Mouse (Mus musculus) right cerebral cortex, postnatal 25 days (tissue): ENCODE data around the gene Hipk2.

Experiments
- DNase-seq: peaks from one replicate; pipeline ENCODE4 v3.0.0; 2022

Hipk2 gene

DNA sequence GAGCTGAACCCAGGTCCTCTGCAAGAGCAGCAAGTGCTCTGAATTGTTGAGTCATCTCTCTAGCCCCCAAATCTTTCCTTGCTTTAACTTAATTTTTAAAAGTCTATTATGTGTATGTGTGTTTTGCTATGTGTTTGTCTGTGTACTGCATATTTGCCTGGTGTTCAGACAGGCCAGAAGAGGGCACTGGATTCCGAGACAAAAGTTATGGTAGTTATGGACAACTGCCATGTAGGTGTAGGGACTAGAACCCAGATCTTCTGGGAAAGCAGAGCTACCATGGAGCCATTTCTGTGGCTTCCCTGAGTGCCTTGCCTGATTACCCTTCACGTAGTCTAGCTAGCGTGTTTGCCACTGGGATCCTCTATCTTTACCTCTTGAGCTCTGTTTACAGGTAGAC is 134.9 kb downstream of the Hipk2 start:
- DNase-seq, result no peak

DNA sequence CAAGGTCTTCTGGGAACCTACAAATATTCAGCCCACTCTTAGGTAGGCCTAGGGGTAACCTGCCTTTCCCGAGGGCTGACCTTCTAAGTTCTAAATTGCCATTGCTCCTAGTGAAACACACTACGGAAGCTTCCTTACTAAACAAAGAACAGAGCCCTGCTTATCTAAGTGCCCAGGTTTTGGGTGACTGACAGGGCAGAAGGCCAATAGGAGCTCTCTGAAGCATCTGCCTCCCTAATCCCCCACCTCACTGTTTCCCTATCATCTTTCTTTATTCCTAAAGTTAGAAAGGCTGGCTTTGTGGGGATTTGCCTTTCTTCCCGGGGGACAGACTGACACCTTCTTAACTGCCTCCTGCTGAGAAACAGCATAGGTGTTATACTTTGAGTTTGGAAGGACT is 136.7 kb downstream of the Hipk2 start:
- no peak for DNase-seq

DNA sequence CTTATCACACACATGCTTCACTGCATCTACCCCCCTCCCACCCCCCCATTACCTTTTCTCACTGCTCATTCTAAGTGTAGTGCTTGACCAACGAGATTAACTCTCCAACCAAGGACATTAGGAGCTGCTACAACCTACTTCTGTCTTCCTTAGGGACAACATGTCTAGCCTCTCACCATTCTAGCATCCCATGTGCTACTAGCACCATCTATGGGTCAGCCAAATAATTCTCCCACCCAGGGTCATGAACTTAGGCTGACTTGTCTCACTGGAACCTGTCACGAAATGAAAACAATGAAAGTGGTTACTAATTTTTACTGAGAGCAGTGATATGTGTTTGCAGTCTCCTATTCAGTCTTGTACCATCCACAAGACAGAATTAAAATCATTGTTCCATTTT is 138.2 kb downstream of the Hipk2 start:
- no peak for DNase-seq

DNA sequence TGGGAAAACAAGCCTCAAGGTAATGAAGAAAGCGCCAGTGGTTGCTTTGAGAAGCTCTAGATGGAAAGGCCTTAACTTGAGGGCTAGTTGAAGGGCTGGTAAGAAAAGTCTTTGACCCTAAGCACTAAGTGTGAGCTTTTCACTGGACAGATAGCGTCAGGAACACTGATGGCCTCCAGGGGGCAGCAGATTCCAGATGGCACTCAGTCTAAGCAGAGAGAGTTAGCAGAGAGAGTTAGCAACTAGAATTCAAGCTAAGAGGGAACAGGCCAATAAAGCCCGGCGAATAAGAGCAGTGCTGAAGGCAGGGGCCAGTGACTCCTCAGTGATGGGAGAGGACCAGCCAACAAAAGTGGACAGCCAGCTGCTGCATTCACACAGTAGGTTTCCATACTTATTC is 139.7 kb downstream of the Hipk2 start:
- DNase-seq, result peak; percentile 70

DNA sequence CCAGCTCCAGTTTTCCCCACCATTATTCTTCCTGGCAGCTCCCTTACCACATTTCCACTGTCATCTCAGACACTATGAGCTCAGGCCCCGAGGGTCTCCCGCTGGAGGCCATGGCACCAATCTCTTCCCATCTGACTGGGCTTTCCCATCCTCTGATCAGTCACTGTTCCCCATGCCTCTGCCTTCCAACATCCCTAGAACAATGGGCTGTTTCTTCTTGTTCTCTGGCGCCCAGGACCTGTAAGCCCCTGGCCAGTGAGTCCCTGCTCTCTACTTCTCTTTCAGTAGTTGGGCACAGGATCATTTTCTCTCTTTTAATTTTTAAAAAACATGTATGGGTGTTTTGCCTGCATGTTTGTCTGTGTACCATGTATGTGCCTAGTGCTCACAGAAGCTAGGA is 143.3 kb downstream of the Hipk2 start:
- no peak for DNase-seq

DNA sequence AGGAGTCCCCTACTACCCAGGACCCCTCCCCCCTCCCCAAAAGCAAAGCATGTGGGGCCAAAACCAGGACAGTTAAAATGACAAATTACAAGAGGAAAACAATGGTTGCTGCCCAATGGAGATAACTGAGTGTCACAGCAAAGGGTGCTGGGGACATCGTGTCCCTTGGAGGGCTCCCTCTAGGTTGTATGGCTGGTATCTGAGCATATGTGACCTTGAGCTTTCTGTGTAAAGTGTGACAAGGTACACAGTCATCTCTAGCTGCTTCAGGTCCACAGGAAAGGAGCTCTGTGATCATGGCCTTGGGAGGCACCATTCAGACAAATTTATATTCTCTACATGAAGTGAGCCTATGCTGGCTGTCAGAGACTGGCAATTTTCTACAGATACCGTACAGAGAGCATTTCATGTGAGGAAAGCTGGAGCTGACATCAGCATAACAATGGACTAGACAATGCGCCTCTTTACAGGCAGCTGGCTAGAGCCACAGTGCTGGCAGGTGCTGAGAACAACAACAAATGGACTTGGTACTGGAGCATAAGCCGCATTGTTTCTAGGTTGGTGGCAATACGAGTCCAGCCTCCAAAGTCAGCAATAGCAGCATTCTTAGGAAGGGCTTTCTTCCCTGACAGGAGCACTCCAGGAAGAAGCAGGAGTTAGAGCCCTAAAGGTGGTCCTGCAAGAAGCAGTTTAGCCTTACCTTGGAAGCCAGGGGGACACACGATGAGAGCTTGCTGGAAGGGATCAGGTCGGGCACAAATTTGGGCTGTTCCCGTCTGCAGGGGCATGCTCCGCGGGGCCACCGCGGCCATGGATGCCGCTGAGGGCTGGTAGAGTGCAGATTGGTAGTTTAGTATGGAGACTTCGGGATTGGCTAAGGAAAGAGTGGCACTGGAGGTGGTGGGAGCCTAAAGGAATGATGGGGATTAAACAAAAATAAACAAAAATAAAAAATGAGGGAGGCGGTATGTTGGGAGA is 145.5 kb downstream of the Hipk2 start:
- no peak for DNase-seq

DNA sequence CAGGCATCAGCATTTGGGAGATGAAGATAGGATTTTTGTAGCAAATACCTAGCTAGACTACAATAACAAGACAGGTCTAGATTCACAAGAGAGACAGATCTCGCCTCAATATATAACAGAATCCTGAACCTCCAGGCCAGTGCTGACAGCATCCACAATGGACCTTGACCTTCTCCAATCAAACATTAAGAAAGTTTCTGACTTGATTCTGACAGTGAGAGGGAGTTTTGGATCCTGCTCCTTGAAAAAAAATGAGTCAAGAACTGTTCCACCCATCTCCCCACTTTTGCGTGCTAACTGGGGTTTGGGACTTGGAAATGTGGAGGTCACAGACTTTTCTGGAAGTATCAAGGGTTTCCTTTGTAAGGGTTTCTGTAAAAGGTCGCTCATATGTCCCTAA is 150.4 kb downstream of the Hipk2 start:
- DNase-seq, result no peak

DNA sequence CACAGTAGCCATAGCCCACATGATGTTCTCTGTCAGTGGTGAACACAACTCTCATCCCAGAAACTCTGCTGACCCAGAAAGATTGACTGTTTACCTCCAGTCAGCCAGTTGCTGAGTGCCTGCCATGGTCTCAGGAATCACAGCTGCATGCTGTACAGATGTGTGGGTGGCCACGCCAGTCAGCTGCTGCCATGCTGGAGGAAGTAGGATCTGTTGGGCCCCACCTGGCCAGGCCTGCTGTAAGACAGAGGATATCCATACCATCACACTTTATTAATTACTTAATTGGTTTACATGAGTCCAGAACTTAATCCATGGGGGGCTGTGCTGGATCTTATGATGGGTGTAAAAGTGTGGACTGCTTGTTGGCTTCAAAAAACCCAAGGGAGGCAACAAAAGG is 154.6 kb downstream of the Hipk2 start:
- no peak for DNase-seq

DNA sequence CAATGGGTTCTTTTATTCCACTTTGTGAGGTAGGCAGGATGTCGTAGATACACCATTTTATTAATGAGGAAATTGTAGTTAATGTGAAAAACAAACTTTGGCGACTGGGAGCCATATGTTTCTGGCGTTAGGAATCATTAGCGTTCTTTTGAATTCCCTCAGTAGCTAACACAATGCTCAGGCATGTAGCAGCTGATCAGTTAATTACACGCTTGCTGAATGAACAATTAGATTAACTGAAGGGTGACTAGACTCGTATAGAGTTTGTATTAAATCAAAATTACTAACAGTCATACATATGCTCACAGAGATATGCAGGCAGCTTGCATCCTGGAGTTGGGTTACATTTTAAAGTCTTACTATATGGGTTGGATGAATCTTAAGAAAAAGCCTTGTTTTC is 156.7 kb downstream of the Hipk2 start:
- no peak for DNase-seq

DNA sequence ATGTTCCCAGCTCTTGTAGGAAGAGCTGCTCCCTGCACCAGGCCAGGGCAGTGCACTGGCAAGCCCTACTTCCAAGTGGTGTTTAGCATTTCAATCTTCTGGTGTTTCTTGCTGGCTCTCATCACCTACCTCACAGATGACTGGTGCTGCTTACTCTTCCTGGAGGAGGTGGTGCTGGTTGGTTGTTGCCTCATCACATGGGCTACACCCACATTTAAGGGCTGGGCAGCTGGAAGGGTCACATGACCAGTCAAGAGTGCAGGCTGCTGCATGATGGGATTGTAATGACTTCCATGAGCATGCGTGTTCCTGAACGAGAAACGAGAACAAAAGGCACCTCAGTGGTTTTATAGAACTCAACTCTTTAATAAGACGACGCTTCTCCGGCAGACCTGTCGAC is 157.3 kb downstream of the Hipk2 start:
- DNase-seq, result no peak

DNA sequence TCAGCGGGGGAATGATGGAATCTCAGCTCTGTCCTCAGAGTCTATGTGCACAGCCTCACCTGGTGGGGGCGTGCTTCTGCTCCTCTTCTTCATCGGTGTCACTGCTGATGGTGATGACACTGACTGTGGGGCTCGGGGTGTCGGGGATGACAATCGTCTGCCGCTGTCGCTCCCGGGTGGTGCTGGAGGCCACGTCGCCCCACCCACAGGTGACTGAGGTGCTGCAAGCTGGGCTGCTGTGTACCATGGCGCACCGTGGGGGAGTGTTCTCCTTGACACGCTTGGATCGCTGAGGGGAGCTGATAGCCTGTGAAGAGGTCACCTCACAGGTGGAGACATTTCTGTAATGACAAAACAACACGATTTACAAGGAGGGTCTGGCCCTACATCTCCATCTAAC is 160.1 kb downstream of the Hipk2 start:
- no peak for DNase-seq

DNA sequence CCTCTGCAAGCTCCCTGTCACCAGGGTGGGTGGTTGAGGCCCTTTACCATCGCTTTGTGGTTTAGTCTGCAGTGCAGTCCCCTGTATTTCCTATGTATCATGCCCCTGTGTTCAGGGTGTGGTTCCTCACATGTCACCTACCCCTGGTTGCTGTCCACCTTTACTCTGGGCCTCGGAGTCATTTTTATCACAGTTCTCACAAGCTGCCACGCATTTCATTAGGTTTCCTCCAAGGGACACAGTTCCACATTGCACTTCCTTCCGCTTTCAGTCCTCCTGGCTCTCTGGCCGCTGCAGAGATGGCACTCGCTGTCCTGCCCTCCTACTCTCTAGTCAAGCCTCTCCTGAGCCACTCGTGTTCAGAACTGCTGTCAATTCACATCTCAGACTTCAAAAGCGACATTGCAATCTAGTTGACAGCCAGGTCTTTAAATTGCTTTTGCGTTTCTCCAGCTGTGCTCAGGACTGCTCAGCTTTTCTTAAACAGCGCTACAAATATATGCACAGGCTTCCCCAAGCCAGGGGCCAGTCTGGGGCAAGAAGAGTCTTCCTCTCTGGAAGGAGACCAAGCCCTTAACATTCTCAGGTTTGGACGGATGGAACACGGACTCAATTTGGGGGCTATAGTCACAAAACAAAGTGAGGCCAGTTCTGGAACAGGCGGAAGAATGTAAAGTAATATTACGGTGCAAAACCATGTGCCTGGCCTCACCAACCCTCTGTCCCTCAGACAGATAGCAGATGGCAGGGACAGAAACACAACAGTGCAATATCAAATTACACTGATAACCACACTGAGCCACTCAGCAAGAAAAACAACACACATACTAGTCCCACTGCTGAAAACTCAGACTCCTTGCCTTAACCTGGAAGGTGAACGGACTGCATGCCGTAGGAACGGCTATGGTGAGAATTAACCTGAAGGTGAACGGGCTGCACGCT is 161.7 kb downstream of the Hipk2 start:
- DNase-seq, result no peak

DNA sequence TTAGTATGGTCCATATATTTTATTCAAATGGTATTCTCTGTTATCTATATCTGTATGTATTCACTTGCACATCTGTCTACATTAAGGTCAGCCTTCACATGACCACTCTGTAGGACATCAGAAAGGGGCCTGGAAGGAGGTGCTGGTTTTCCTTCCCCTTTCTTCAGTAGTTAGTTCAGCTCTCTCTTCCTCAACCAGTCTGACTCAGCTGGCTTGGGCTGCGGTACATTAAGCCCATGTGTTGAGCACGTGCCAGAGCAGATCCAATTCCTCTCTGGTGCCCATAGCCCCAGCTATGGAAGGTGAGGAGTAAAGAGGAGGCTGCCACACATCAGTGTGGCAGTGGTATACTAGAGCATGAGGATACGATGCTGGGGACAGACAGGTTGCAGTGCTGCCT is 165.5 kb downstream of the Hipk2 start:
- no peak for DNase-seq

DNA sequence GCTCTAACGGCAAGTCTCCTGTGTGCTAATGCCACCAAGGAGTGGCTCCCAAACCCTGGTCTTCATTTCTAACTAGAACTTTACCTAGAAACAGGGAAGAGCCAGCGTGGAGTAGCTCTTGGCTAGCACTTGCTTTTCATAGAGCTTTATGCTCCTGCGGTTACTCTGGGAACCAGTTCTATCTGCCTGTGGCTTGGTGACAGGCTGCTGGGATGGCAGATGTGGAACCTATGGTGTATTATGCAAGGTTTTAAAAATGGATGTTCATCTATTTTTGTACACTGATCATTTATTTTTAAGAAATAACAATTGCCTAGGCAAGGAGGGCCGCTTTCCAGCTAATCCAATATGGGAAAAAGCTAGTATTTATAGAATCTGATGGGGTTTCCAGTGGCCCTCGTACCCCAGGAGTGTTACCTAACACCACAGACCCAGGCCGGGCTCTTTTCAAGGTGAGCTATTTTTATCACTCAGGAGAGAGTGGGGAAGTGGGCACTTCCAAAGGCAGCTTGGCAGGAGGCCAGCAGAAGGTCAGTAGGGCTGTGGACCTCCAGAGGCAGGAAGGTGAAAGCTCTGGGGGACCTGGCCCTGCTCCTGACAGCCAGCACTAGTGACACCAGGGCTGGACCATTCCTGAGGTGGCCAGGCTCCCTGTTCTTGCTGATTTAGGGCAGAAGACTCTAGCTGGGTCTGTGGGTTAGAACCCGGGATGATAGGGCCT is 171.5 kb downstream of the Hipk2 start:
- no peak for DNase-seq

DNA sequence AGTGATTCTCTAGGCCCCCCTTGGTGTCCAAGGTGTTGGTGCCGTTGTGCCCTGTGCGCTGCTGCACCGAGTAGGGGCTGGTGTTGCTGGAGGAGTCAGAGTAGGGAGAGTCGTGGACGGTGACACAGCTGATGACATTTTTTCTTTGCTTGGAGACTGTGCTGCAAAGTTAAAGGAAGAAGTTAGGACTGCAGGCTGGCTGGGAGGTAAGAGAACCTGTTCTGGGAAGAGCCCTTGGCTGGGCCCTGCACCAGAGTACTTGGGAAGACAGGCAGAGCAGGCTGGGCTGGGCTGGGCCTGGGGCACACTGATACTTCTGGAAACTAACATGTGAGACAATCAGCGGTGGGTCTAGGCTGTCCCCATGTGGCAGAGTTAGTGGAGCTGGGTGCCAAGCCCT is 172.4 kb downstream of the Hipk2 start:
- no peak for DNase-seq

DNA sequence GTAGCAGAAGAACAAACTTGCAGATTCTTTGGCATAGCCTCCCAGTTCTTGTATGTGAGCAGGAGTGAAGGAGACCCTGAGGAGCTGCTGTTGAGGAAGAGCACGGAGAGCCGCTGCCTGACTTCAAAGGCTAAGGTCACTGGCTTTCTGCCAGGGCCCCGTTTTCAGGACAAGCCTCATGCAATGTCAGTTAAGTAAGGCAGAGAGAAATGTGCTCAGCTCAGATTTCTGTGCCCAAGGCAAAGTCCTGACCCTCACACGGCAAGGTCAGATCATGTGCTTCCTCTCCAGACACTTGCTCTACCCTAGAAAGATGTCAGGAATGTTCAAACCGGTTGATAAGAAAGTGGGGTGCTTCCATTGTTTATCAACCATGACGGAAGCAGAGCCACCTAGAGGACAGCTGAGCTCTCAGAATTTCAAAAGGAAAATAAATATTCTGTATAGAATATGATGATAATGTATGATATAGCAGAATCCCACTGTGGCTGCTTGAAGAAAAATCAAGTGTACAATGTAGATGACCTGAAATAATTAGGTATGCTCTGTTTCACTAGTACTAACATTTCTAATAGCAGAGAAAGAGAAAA is 173.1 kb downstream of the Hipk2 start:
- no peak for DNase-seq

DNA sequence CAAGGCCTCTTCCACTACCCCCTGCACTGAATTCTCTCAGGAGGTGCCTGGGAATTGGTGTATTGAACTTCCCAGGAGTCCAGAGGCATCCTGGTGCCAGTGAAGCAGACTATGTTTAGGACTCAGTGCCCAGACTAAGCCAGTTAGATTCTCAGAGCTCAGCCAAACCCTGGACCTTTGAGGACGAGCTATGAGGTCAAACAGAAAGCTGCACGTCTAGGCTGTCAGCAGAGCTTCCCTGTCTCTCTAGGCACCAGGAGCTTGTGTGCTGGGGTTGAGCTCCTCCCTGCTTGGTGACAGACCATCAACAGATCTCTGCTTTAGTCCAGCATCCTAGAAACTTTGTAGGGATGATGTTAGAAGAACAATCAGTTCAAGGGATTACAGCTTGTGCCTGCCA is 174.5 kb downstream of the Hipk2 start:
- DNase-seq, result no peak

DNA sequence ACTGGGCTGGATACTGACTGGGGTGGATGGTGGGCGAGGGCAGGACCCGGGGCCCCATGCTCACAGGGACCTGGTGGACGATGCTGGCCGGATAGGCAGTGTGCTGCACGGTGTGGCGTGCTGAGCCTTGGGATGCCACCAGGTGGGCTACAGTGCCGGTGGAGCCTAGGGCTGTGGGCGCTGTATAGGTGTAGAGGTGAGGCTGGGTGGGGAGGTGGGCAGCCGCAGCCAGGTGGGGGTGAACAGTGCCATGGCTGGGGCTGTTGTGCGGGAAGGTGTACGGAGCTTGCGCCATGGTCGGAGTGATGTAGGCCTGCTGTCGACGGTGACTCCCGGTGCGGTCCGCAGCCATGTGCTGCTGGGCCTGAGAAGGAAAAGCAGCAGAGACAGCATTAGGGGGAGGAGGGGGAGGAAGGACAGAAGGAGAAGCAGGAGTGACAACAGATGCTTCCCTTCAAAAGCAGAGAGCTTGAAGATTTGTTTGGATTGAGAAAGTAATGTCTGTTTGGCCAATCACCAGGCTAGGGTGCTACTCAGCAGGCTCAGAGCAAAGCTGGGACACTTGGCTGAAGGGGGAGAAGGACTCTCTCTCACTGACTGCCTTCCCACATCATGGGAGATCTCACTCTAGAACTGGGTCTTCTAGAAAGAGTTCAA is 177.6 kb downstream of the Hipk2 start:
- no peak for DNase-seq

DNA sequence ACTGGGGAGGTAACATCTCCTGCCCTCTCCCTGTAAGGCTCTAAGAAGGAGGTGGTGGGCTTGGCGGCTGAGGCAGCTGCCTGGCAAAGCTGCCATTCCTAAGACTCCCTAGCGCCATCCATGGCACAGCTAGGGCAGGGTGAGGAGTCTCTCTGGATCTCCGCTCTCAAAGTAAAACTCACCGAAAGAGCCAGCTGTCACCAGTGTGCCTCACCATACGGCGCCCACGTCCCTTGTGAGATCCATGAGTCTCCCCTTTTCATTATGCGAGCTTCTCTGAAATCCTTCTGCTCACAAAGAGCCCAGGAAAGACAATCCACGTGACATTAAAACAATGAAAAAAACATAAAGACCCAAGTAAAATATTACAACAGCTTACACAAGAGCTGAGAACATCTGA is 179.4 kb downstream of the Hipk2 start:
- peak; percentile 61 for DNase-seq

DNA sequence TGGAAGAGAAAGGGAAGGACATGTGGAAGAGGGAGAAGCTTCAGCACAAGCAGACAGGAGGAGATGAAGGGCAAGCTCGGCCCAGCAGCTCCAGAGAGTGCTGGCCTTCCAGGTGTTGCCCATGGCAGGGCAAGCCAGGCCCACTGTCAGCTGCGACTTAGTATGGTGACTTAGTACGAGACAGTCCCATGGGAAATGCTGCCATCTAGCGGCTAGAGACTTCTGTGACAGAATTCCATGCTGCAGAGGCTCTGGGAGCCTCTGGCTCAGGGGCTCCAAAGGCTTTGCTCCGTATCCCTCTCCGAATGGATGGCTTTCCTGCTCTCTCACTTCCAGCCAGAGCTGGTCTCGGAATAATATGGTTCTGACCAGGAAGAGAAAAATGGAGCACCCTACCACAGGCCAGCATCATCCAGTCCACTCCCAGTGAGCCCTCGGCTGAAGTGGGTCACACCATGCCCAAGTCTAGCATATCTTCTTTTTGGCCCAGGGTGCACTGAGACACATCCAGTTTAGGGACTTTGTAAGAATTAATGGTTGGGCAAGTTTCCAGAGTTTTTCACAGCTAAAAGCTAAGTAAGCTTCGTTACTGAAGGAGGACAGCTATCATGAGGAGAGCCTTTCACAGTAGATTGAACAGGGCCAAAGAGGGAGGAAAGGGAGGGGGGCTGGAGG is 180.4 kb downstream of the Hipk2 start:
- peak; percentile 83 for DNase-seq

DNA sequence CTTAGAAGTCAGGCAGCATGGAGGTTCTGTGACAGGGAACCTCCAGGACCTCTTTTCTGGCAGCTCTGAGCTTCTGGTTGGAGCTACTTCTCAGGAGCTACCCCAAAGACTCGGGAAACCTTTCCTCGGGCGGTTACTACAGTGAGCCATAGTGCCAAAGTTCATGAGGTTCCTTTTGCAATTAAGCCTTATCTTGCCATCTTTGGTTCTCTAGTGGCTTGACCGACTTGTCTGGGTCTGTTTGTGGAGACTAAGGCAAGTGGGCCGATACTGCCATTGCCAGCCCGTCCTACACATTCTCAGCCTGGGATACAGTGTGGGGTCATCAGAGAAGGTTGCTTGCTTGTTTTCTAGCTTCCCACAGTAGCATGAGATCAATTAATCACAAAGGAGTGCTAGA is 183.4 kb downstream of the Hipk2 start:
- DNase-seq, result no peak

DNA sequence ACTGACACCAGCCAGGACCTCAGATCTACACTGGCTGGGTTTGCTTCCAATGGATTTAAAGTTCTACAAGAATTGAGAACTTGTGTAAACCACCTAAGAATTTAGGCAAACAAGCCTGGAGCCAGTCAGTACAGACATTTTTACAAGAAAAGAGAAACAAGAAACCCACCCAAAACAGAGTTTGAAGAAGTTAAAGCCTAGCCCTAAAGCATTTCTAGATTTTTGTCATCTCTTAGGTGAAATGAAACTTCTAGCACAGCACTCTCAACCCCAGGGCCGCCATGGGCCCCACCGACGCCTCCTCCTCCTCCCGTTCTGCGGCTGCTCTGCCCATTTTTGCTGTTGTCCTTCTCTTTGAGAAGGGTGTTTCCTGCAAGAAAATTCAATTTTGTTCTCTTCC is 184.9 kb downstream of the Hipk2 start:
- no peak for DNase-seq
